Mouse (Mus musculus) intestine, embryonic 16.5 days (tissue): ENCODE measurements around the gene Pde2a. TPM values are rescaled to one million over a fixed set of nuclear protein-coding genes. Genes with fewer than 3 reads are reported as not detected.
A peak's percentile ranks its signal among the peaks of the same experiment; 100 is the strongest.

Source experiments
- ATAC-seq: fragments of 200-750 bp; cut with Nextera tagmentation; 2 replicates; pipeline ENCODE4 v1.8.0; 2017; ENCODE audit warnings: moderate TSS enrichment, moderate library complexity
- H3K27ac ChIP-seq: fragments of 300-500 bp; sonication (generic); 2 replicates; pipeline ENCODE4 v1.5.1; 2014; ENCODE audit warnings: mild to moderate bottlenecking, low read length
- H3K27me3 ChIP-seq: fragments of 300-500 bp; sonication (generic); replicated peaks from 2 replicates; pipeline ENCODE4 v1.6.1; 2014; ENCODE audit warnings: low read length, control low read depth, mixed read lengths; ENCODE audit not compliant: control insufficient read depth, insufficient read depth
- H3K36me3 ChIP-seq: fragments of 300-500 bp; sonication (generic); 2 replicates; pipeline ENCODE4 v1.6.1; 2014; ENCODE audit warnings: low read length, control low read depth; ENCODE audit not compliant: control insufficient read depth, insufficient read depth
- H3K4me1 ChIP-seq: fragments of 300-500 bp; sonication (generic); 2 replicates; pipeline ENCODE4 v1.6.1; 2014; ENCODE audit warnings: low read length, control low read depth, mixed read lengths; ENCODE audit not compliant: control insufficient read depth, insufficient read depth
- H3K4me2 ChIP-seq: fragments of 300-500 bp; sonication (generic); 2 replicates; pipeline ENCODE4 v1.6.1; 2014; ENCODE audit warnings: low read depth, low read length, control low read depth
- H3K4me3 ChIP-seq: fragments of 300-500 bp; sonication (generic); 2 replicates; pipeline ENCODE4 v1.5.1; 2014; ENCODE audit warnings: mild to moderate bottlenecking, low read length
- H3K9ac ChIP-seq: fragments of 300-500 bp; sonication (generic); 2 replicates; pipeline ENCODE4 v1.6.1; 2014; ENCODE audit warnings: low read depth, low read length
- H3K9me3 ChIP-seq: fragments of 300-500 bp; sonication (generic); 2 replicates; pipeline ENCODE4 v1.6.1; 2016; ENCODE audit warnings: low read length, control low read depth; ENCODE audit not compliant: control insufficient read depth
- WGBS: fragments of 180-500 bp; shearing (Covaris S2); extraction: QIAGEN DNeasy Blood & Tissue Kit; methylation state at CpG from one replicate; pipeline ENCODE4 v1.1.7; 2014; 5-methylcytosine and 5-hydroxymethylcytosine counted together
- polyA plus RNA-seq: library from polyadenylated mRNA; unstranded; fragments of >200 nt; fragmentation: Nextera tagmentation; extraction: Ambion mirVana; gene quantifications from 2 replicates; pipeline ENCODE4 v1.2.1, GENCODE M21; 2015

Gene Pde2a
- polyA plus RNA-seq, 1 experiment from 2014 or later: 23.0 TPM

DNA sequence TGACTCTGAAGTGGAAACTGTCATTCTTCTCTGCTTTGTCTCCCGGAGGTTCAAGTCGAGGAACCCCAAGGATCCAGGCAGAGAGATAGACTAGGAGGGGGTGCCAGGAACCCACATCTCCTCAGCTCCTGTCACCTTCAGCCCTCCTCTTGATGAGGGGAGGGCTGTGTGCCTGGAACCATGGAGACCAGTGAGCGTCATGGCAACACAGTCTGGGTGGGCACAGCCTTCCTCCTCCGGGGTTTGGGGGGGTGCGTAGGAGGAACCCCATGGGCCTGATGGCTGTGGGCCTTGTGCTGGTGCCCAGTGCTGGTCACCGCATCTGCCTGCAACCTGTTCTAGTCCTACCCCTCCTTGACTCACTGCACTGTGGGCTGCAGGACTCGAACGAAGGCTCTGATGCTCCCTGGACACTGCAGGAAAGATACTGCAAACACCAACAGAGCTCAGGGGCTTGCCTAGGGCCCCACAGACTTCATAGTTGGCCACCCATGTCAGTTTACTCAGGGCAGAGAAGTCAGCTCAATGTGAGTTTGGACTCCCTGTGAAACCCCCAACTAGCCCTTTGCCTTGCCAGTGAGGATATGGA is 5.9 kb upstream of the Pde2a start:
- peaks cover 5% of the 10 kb centered on the region; the same call in 1 of the 2 replicates for H3K36me3 ChIP-seq
- H3K4me3 ChIP-seq: no peak overlapping the region
- no peak overlapping the region for H3K27ac ChIP-seq
- H3K4me1 ChIP-seq: peaks cover 15% of the 10 kb centered on the region
- no peaks in the 10 kb centered on the region for H3K9me3 ChIP-seq
- no peak overlapping the region for H3K9ac ChIP-seq
- ATAC-seq: peak; percentile 6; the same call in 1 of the 2 replicates
- peaks cover 3% of the 10 kb centered on the region; the same call in 1 of the 2 replicates for H3K27me3 ChIP-seq
- no peak overlapping the region for H3K4me2 ChIP-seq
- WGBS: 35% methylated on average over 8 of the region's 8 CpGs

DNA sequence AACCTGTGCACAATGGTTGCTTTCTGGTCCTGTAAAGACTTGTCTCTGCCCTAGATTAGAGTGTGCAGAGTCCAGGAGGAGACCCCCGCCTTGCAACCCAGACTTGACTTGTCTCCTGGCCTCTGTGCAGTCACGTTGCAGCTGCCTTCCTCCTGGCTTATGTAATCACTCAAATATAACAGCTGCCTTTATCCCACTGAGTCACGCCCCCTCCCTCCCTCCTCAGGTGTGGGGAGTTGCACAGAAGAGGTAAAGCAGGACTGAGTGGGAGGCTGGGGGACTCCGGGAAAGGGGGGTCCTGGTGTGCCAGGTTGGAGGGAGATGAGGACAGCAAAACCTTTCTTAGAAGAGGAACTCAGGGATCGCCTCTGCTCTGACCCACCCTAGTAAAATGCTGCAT is 5.1 kb upstream of the Pde2a start:
- 0 out of 2 replicates have a peak, but pooled peaks cover 3% of the 10 kb centered on the region for H3K36me3 ChIP-seq
- H3K27me3 ChIP-seq: peaks cover 3% of the 10 kb centered on the region; the same call in 1 of the 2 replicates
- 43% methylated on average over 5 of the region's 5 CpGs for WGBS
- H3K9ac ChIP-seq: no peak overlapping the region
- ATAC-seq: no peak
- no peak overlapping the region for H3K4me3 ChIP-seq
- H3K9me3 ChIP-seq: no peaks in the 10 kb centered on the region
- H3K27ac ChIP-seq: no peak overlapping the region
- H3K4me2 ChIP-seq: no peak overlapping the region
- peaks cover 15% of the 10 kb centered on the region for H3K4me1 ChIP-seq

DNA sequence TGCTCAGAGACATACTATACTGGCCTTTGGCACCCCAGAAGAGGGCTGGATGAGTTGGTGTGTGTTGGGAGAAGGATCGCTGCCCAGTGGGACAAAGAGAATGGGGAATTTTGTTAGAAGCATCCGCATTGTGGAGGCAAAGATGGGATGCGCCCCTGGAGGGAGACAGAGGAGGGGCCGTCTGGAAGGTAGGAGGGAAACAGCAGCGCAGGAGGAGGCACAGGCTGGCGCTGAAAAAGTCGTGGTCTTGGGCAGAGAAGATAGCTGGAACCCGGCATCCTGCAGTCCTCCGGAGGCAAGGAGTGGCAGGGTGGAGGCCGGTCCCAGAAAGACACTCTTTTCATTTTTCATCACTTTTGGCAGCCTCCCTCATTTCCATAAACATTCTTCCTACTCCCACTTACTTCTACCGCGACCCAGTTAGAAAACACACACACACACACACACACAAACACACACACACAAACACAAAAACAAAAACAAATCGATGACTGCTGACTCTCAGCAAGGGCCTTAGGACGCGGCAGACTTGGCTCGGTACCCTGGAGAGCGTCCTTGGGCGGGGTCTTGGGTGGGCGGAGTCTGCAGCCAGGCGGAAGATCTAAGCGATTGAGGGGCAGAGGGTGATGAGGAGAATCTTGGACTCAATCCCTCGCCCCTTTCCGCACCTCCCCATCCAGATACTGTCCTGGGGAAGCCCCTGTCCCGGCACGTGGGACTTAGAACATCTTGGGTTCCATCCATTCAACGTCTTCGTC is 2.3 kb upstream of the Pde2a start:
- 5% methylated on average over 27 of the region's 27 CpGs for WGBS
- H3K9me3 ChIP-seq: no peaks in the 10 kb centered on the region

DNA sequence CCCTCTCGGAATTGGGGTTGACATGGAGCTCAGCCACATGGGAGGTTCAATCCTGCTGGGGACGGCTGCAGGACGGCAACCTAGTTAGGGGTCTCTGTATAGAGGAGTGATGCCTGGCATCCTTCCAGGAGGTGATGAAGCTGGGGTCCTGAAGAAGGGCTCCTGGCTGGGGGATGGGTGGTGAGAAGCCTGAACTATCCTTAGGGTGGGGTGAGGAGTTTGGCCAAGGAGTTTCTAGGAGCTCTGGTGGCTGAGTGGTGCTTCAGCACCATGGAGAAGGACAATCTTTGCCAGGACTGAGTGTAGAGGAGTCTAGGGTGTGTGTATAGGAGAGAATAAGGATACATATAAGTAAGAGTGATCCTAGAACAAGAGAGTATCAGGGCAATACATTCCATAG is 578 bp downstream of the Pde2a start:
- 39% methylated on average over 3 of the region's 3 CpGs for WGBS

More for the DNA sequence above, 2.3 kb upstream of the Pde2a start:
- no peak overlapping the region for H3K4me3 ChIP-seq
- no peak overlapping the region for H3K27ac ChIP-seq
- H3K36me3 ChIP-seq: no peaks in the 10 kb centered on the region
- no peak for ATAC-seq
- H3K9ac ChIP-seq: no peak overlapping the region
- peaks cover 6% of the 10 kb centered on the region; the same call in 1 of the 2 replicates for H3K27me3 ChIP-seq
- peaks cover 15% of the 10 kb centered on the region for H3K4me1 ChIP-seq
- no peak overlapping the region for H3K4me2 ChIP-seq

DNA sequence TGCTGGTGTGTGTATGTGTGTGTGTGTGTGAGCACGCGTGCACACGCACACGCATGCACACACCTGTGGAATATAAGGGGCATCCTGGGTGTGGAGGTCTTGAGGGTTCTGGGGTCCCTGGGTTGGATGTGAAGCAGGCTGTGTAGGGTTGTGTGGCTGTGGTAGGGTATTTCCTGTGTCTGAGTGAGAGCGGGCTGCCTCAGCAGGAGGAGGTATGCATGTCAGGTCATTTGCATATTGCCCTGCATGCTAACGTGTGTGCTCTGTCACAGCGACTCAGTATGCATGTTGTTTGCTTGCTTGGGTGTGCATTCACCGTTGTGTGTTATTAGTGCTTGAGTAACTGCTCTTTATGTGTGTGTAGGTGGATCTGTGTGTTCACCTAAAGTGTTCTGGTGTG is 1.2 kb downstream of the Pde2a start:
- no peak overlapping the region for H3K27ac ChIP-seq
- no peak overlapping the region for H3K4me3 ChIP-seq
- no peaks in the 10 kb centered on the region for H3K9me3 ChIP-seq
- no peak overlapping the region for H3K4me2 ChIP-seq
- no peak for ATAC-seq
- H3K36me3 ChIP-seq: no peaks in the 10 kb centered on the region
- peaks cover 6% of the 10 kb centered on the region; the same call in 1 of the 2 replicates for H3K27me3 ChIP-seq
- 85% methylated on average over 8 of the region's 8 CpGs for WGBS
- H3K9ac ChIP-seq: no peak overlapping the region
- no peaks in the 10 kb centered on the region for H3K4me1 ChIP-seq

More for the DNA sequence above, 578 bp downstream of the Pde2a start:
- Histone ChIP-seq H3K27ac (no peak overlapping the region), H3K36me3 (no peaks in the 10 kb centered on the region), H3K4me1 (no peaks in the 10 kb centered on the region), H3K9ac (no peak overlapping the region), H3K9me3 (no peaks in the 10 kb centered on the region), H3K4me3 (no peak overlapping the region), H3K4me2 (no peak overlapping the region), H3K27me3 (peaks cover 6% of the 10 kb centered on the region; the same call in 1 of the 2 replicates)
- ATAC-seq: no peak; the same call in 1 of the 2 replicates

DNA sequence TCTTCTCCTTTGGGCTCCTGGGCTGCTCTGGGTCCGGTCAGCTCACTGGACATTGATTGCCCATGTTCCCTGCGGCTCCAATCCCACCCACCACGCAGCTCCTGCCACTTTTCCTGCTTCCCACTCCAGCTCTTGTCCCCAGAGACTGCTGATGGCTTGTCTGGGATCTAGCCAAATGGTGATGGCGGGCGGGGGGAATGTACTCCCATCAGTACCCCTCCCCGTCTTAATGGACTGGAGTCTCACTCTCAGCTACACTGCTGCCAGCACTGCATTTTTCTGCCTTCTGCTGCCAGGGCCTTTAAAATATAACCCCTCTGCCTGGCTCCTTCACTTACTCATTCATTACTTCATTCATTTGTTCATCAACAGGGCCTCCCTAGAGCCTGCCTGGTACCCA is 2.5 kb downstream of the Pde2a start:
- ATAC-seq: no peak
- H3K4me3 ChIP-seq: no peak overlapping the region
- no peaks in the 10 kb centered on the region for H3K4me1 ChIP-seq
- H3K9me3 ChIP-seq: no peaks in the 10 kb centered on the region
- H3K9ac ChIP-seq: no peak overlapping the region
- 57% methylated on average over 6 of the region's 6 CpGs for WGBS
- peaks cover 6% of the 10 kb centered on the region; the same call in 1 of the 2 replicates for H3K27me3 ChIP-seq
- H3K4me2 ChIP-seq: no peak overlapping the region
- no peak overlapping the region for H3K27ac ChIP-seq
- H3K36me3 ChIP-seq: no peaks in the 10 kb centered on the region

DNA sequence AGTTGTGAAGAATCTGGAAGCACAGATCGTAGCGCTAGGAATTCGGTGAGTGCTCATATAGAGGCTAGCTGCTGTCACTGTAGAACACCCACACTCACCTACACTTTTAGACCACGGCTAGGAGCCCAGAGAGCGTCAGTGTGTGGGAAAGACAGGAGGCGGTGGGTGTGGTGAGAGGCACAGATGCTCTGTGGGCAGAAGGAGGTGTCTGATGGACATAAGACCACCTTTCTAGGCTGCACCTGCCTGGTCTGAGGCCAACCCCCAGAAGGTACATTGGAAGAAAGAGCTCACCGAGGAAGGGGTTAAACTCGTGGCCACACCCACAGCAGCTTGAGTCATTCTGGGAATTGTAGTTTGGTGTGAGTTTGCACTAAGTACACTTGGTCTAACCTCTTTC is 5.2 kb downstream of the Pde2a start:
- no peak overlapping the region for H3K4me2 ChIP-seq
- WGBS: 71% methylated on average over 8 of the region's 8 CpGs
- ATAC-seq: no peak
- H3K27ac ChIP-seq: no peak overlapping the region
- H3K27me3 ChIP-seq: peaks cover 3% of the 10 kb centered on the region; the same call in 1 of the 2 replicates
- H3K36me3 ChIP-seq: no peaks in the 10 kb centered on the region
- no peaks in the 10 kb centered on the region for H3K4me1 ChIP-seq
- H3K9ac ChIP-seq: no peak overlapping the region
- H3K9me3 ChIP-seq: no peaks in the 10 kb centered on the region
- H3K4me3 ChIP-seq: no peak overlapping the region

DNA sequence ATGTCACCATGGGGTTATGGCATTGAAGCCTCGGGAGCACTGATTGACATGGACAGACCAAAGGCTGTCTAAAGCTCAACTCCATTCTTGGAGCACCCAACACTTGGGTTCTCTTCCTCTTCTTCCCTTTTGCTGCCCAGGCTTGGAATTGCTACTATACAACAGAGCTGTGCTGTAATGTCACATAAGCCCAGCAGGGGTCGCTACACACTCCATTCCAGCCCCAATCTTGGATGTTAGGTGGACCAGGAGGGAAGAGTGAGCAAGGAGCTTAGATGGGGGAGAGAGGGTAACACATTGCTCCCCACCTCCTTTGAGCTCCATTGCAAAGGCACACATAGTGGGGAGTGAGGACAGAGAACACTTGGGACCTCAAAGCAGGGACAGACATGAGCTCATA is 6.2 kb downstream of the Pde2a start:
- WGBS: 18% methylated on average over 2 of the region's 2 CpGs
- no peak for ATAC-seq
- Histone ChIP-seq H3K9me3 (no peaks in the 10 kb centered on the region), H3K4me1 (no peaks in the 10 kb centered on the region), H3K36me3 (no peaks in the 10 kb centered on the region), H3K4me3 (no peak overlapping the region), H3K9ac (no peak overlapping the region), H3K27me3 (no peaks in the 10 kb centered on the region), H3K27ac (no peak overlapping the region), H3K4me2 (no peak overlapping the region)

DNA sequence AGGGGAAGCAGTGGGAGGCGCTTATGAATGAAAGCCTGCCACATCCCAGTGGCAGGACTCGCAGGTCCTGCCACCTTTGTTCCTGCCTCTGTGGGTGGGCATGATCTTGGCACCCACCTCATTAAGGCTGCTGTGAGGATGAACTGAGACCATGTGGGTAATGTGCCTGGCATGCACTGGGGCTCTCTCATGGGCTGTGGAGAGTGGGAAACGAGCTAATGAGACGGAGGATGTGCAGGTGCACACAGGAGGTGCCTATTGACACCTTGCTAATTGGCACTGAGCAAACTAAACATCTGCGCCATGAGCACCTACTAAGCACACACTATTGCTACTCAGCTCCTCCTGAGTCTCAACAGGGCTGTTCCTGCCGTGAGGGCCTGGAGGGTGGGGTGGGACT is 13.5 kb downstream of the Pde2a start:
- 57% methylated on average over 6 of the region's 6 CpGs for WGBS
- no peaks in the 10 kb centered on the region for H3K36me3 ChIP-seq

More for the DNA sequence above, 13.5 kb downstream of the Pde2a start:
- Histone ChIP-seq H3K9ac (no peak overlapping the region), H3K4me2 (no peak overlapping the region), H3K27ac (no peak overlapping the region), H3K27me3 (no peaks in the 10 kb centered on the region), H3K4me1 (no peaks in the 10 kb centered on the region), H3K9me3 (no peaks in the 10 kb centered on the region), H3K4me3 (no peak overlapping the region)
- ATAC-seq: no peak
